Mouse (Mus musculus): ENCODE data around the gene Atp9a. TPM values are rescaled to one million over a fixed set of nuclear protein-coding genes. Genes with fewer than 3 reads are reported as not detected.

Gene Atp9a
- total and polyA plus RNA-seq, 3 experiments, result 50.5 to 56.9 (median 51.5) TPM

DNA sequence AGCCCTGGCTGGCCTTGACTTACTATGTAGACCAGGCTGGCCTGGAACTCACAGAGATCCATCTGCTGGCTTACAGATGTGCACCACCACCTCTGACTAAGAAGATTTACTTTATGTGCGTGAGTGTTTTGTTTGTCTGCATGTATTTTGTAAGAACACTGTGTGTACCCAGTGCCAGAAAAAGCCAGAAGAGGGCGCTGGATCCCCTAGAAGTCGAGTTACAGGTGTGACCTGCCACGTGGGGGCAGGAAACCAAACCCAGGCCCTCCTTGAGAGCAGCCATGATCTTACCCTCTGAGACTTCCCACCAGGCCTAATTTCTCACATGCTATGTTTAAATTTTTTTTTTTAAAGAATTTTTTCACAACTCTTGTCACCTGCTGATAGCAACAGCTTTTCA, 22.5 kb downstream of the Atp9a start:
- TF ChIP-seq POLR2A (IDR thresholded peaks at IDR 0.05; ENCODE audit: insufficient read depth, low read depth, low read length), result no peak
- no peak for TF ChIP-seq EP300 (IDR thresholded peaks at IDR 0.05; ENCODE audit: insufficient read depth, low read depth, low read length)
- TF ChIP-seq CTCF (IDR thresholded peaks at IDR 0.05), result peak; percentile 26
- Histone ChIP-seq H3K36me3 (ENCODE audit: control insufficient read depth, insufficient read depth, low read length) (no peaks in the 10 kb centered on the region), H3K9ac (ENCODE audit: low read depth, low read length) (no peak overlapping the region), H3K79me2 (replicated peaks; ENCODE audit: control insufficient read depth, insufficient read depth, low read length) (0 out of 2 replicates have a peak, but pooled peaks cover 1% of the 10 kb centered on the region), H3K27ac (no peak overlapping the region), H3K4me1 (ENCODE audit: control insufficient read depth, insufficient read depth, low read length) (no peaks in the 10 kb centered on the region), H3K27me3 (ENCODE audit: control insufficient read depth, insufficient read depth, low read length) (no peaks in the 10 kb centered on the region), H3K4me3 (no peak overlapping the region)
- 82% methylated on average over 4 of the region's 4 CpGs for WGBS
- intact Hi-C loops (cut with DNase I), result no loop called here
- DNase-seq, result no peak

DNA sequence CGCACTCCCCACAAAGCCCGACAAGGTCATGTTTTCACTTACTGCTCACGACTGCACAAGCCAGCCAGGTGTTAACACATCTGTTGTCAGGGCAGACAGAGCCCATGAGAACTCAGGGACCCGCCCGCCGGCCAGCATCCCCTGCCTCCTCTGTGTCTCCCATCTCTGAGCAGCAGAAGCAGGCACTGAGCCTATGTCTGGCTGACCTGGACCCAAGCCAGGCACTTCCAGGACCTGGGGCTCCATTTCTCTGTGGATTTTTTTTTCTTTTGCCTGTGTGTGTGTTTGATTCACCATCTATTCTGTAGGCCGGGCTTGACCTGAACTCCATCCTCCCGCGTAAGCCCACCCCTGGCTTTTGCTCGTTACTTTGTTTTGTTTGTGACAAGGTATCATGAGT, 23.5 kb downstream of the Atp9a start:
- Histone ChIP-seq H3K4me1 (ENCODE audit: control insufficient read depth, insufficient read depth, low read length) (no peaks in the 10 kb centered on the region), H3K79me2 (replicated peaks; ENCODE audit: control insufficient read depth, insufficient read depth, low read length) (0 out of 2 replicates have a peak, but pooled peaks cover 1% of the 10 kb centered on the region), H3K36me3 (ENCODE audit: control insufficient read depth, insufficient read depth, low read length) (no peaks in the 10 kb centered on the region), H3K27me3 (ENCODE audit: control insufficient read depth, insufficient read depth, low read length) (no peaks in the 10 kb centered on the region), H3K4me3 (no peak overlapping the region), H3K9ac (ENCODE audit: low read depth, low read length) (no peak overlapping the region), H3K27ac (no peak overlapping the region)
- no peak for DNase-seq
- TF ChIP-seq CTCF (IDR thresholded peaks at IDR 0.05) (no peak), POLR2A (IDR thresholded peaks at IDR 0.05; ENCODE audit: insufficient read depth, low read depth, low read length) (no peak), EP300 (IDR thresholded peaks at IDR 0.05; ENCODE audit: insufficient read depth, low read depth, low read length) (no peak)
- intact Hi-C loops (cut with DNase I), result no loop called here
- 81% methylated on average over 10 of the region's 10 CpGs for WGBS

DNA sequence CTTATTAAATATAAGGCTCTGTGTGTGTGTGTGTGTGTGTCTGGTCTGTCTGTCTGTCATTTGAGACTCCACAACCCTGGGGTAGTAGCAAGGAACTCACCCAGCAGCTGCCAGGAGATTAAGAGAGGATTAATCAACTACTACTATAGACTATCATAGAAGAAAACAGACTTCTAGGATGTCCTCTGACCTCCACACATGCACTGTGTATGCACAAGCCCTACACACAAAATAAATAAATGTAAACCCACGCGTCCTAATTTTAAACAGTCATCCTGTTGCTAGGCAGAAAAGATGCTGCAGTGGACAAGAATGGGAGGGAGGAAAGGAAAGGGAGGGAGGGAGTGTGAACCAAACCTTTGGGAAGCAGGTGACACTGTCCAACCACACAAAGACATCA, 23.9 kb downstream of the Atp9a start:
- H3K4me3 ChIP-seq, result no peak overlapping the region
- no peaks in the 10 kb centered on the region for H3K36me3 ChIP-seq (ENCODE audit: control insufficient read depth, insufficient read depth, low read length)
- TF ChIP-seq CTCF (IDR thresholded peaks at IDR 0.05) (no peak), EP300 (IDR thresholded peaks at IDR 0.05; ENCODE audit: insufficient read depth, low read depth, low read length) (no peak), POLR2A (IDR thresholded peaks at IDR 0.05; ENCODE audit: insufficient read depth, low read depth, low read length) (no peak)
- no peak for DNase-seq
- 0 out of 2 replicates have a peak, but pooled peaks cover 1% of the 10 kb centered on the region for H3K79me2 ChIP-seq (replicated peaks; ENCODE audit: control insufficient read depth, insufficient read depth, low read length)
- intact Hi-C loops (cut with DNase I), result no loop called here
- no peak overlapping the region for H3K27ac ChIP-seq
- H3K4me1 ChIP-seq (ENCODE audit: control insufficient read depth, insufficient read depth, low read length), result no peaks in the 10 kb centered on the region
- WGBS, result 82% methylated on average over 2 of the region's 2 CpGs
- H3K9ac ChIP-seq (ENCODE audit: low read depth, low read length), result no peak overlapping the region
- H3K27me3 ChIP-seq (ENCODE audit: control insufficient read depth, insufficient read depth, low read length), result no peaks in the 10 kb centered on the region

DNA sequence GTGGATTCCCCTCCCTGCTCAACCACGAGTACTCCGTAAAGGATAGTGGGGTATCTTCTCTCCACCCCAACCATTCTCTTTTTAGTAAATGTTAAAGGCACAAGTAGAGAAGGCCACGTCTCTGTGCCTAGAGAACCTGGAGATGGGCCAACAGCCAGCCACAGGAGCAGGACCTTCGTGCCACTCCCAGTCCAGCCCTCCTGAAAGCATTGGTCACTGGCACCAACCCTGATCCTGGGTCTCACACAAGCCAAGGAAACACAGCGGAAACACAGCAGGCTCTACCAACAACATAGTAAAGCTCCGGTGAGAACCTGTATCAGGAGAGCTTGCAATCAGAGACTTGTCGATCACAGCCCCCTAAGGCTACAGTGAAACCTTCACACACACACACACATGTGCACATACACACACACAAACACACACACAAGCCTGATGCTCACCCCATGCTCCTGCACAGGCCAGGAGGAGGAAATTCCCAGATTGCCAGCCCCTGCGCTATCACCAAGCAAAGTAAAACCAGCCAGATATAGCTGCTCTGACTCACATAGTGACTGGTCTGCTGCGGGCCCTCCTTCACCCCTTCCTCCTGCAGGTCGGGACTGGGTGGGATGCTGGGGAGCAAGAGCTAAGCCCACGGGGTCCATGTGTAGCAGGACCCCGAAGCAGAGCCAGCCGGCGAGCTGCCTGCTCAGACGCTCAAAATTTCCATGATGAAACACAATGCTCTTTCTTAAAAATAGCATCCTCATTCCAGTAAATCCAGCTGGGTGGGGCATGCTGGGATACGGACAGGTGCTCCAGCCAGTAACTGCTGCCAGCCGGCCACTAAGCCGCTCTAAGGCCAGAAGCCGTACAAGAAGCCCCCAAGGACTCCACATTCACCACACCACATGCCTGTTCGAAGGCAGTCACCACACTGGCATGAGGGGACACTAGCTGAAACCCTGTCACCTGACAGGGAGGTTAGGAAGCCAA, 29.7 kb downstream of the Atp9a start:
- TF ChIP-seq POLR2A (IDR thresholded peaks at IDR 0.05; ENCODE audit: insufficient read depth, low read depth, low read length) (no peak), CTCF (IDR thresholded peaks at IDR 0.05) (no peak), EP300 (IDR thresholded peaks at IDR 0.05; ENCODE audit: insufficient read depth, low read depth, low read length) (no peak)
- 38% methylated on average over 20 of the region's 20 CpGs for WGBS
- DNase-seq, result no peak
- peak overlapping the region; percentile 20; the same call in 1 of the 2 replicates for H3K4me3 ChIP-seq
- H3K79me2 ChIP-seq (replicated peaks; ENCODE audit: control insufficient read depth, insufficient read depth, low read length), result no peaks in the 10 kb centered on the region
- 0 out of 2 replicates have a peak overlapping the region, but pooled peaks have one; percentile 8 for H3K9ac ChIP-seq (ENCODE audit: low read depth, low read length)
- H3K36me3 ChIP-seq (ENCODE audit: control insufficient read depth, insufficient read depth, low read length), result no peaks in the 10 kb centered on the region
- H3K27ac ChIP-seq, result no peak overlapping the region
- H3K27me3 ChIP-seq (ENCODE audit: control insufficient read depth, insufficient read depth, low read length), result no peaks in the 10 kb centered on the region
- peaks cover 2% of the 10 kb centered on the region; the same call in 1 of the 2 replicates for H3K4me1 ChIP-seq (ENCODE audit: control insufficient read depth, insufficient read depth, low read length)
- intact Hi-C loops (cut with DNase I), result no loop called here

DNA sequence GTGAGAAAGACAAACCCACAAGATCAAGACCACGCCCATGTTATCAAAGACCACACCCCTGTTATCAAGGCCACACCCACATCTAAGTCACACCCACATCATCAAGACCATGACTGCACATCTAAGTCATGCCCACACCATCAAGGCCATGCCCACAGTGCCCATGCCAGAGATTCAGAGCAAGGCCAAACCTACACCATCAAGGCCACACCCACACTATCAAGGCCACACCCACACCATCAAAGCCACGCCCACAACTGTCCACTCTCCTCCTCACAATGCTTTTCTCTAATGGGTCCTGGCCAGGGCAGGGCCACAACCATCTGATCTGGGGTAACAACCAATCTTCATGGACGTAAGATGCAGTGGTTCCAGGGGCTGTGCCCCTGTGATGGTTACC, 31.2 kb downstream of the Atp9a start:
- H3K27ac ChIP-seq, result no peak overlapping the region
- WGBS, result 67% methylated on average over 3 of the region's 3 CpGs
- no peak overlapping the region for H3K4me3 ChIP-seq
- intact Hi-C loops (cut with DNase I), result no loop called here
- H3K36me3 ChIP-seq (ENCODE audit: control insufficient read depth, insufficient read depth, low read length), result no peaks in the 10 kb centered on the region
- no peaks in the 10 kb centered on the region for H3K27me3 ChIP-seq (ENCODE audit: control insufficient read depth, insufficient read depth, low read length)
- H3K79me2 ChIP-seq (replicated peaks; ENCODE audit: control insufficient read depth, insufficient read depth, low read length), result no peaks in the 10 kb centered on the region
- peaks cover 2% of the 10 kb centered on the region; the same call in 1 of the 2 replicates for H3K4me1 ChIP-seq (ENCODE audit: control insufficient read depth, insufficient read depth, low read length)
- no peak overlapping the region for H3K9ac ChIP-seq (ENCODE audit: low read depth, low read length)
- TF ChIP-seq EP300 (IDR thresholded peaks at IDR 0.05; ENCODE audit: insufficient read depth, low read depth, low read length) (no peak), CTCF (IDR thresholded peaks at IDR 0.05) (no peak), POLR2A (IDR thresholded peaks at IDR 0.05; ENCODE audit: insufficient read depth, low read depth, low read length) (no peak)
- no peak for DNase-seq

DNA sequence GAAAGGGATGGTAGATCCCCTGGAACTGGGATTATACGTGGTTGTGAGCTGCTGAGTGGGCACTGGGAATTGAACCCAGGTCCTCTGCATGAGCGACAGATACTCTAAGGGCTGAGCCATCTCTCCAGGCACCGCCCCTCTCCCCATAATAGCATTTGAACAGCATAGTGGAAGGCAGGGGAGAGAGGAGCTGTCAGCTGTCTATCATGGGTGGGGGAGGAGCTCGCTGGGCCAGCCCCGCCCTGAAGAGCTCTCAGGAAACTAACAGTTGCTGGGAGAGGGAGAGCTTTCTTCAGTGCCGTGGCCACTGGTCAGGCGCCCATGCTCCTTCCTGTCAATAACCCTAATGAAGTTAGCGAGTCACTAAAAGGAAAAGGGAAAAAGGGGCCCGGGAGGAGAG, 34.4 kb downstream of the Atp9a start:
- H3K36me3 ChIP-seq (ENCODE audit: control insufficient read depth, insufficient read depth, low read length), result no peaks in the 10 kb centered on the region
- no peak overlapping the region for H3K27ac ChIP-seq
- no peak overlapping the region for H3K4me3 ChIP-seq
- TF ChIP-seq EP300 (IDR thresholded peaks at IDR 0.05; ENCODE audit: insufficient read depth, low read depth, low read length), result no peak
- TF ChIP-seq CTCF (IDR thresholded peaks at IDR 0.05), result no peak
- no peak for TF ChIP-seq POLR2A (IDR thresholded peaks at IDR 0.05; ENCODE audit: insufficient read depth, low read depth, low read length)
- intact Hi-C loops (cut with DNase I), result no loop called here
- H3K79me2 ChIP-seq (replicated peaks; ENCODE audit: control insufficient read depth, insufficient read depth, low read length), result no peaks in the 10 kb centered on the region
- DNase-seq, result no peak
- no peaks in the 10 kb centered on the region for H3K27me3 ChIP-seq (ENCODE audit: control insufficient read depth, insufficient read depth, low read length)
- no peaks in the 10 kb centered on the region for H3K4me1 ChIP-seq (ENCODE audit: control insufficient read depth, insufficient read depth, low read length)
- 54% methylated on average over 9 of the region's 9 CpGs for WGBS
- no peak overlapping the region for H3K9ac ChIP-seq (ENCODE audit: low read depth, low read length)
